Mouse (Mus musculus) heart, postnatal 0 days (tissue): ENCODE results near the gene Mgat3. TPM values are rescaled to one million over a fixed set of nuclear protein-coding genes. Genes with fewer than 3 reads are reported as not detected.
A peak's percentile ranks its signal among the peaks of the same experiment; 100 is the strongest.

ENCODE experiments used
- ATAC-seq: fragments of 200-750 bp; cut with Nextera tagmentation; 2 replicates; pipeline ENCODE4 v1.8.0; 2017; ENCODE audit warnings: low read depth, moderate number of reproducible peaks, moderate library complexity; ENCODE audit not compliant: insufficient read depth
- DNase-seq: peaks from one replicate; pipeline ENCODE4 v3.0.0-alpha.2; 2016; ENCODE audit warnings: low spot score
- H3K27ac ChIP-seq: fragments of 300-500 bp; sonication (generic); 2 replicates; pipeline ENCODE4 v1.5.1; 2014; ENCODE audit warnings: low read depth, mild to moderate bottlenecking
- H3K27me3 ChIP-seq: fragments of 300-500 bp; sonication (generic); 2 replicates; pipeline ENCODE4 v1.6.1; 2014; ENCODE audit warnings: low read length, mixed read lengths; ENCODE audit not compliant: control insufficient read depth, insufficient read depth
- H3K36me3 ChIP-seq: fragments of 300-500 bp; sonication (generic); replicated peaks from 2 replicates; pipeline ENCODE4 v1.6.1; 2014; ENCODE audit warnings: low read length, mixed read lengths; ENCODE audit not compliant: control insufficient read depth, insufficient read depth
- H3K4me1 ChIP-seq: fragments of 300-500 bp; sonication (generic); 2 replicates; pipeline ENCODE4 v1.6.1; 2014; ENCODE audit warnings: antibody characterized with exemption; ENCODE audit not compliant: control insufficient read depth, insufficient read depth
- H3K4me2 ChIP-seq: fragments of 300-500 bp; sonication (generic); 2 replicates; pipeline ENCODE4 v1.6.1; 2014; ENCODE audit warnings: low read depth, mild to moderate bottlenecking, low read length, moderate library complexity
- H3K4me3 ChIP-seq: fragments of 300-500 bp; sonication (generic); 2 replicates; pipeline ENCODE4 v1.5.1; 2014; ENCODE audit warnings: low read depth, low read length
- H3K9ac ChIP-seq: fragments of 300-500 bp; sonication (generic); replicated peaks from 2 replicates; pipeline ENCODE4 v1.6.1; 2014; ENCODE audit warnings: low read depth, low read length, mixed read lengths
- H3K9me3 ChIP-seq: fragments of 300-500 bp; sonication (generic); replicated peaks from 2 replicates; pipeline ENCODE4 v1.6.1; 2016; ENCODE audit warnings: low read length; ENCODE audit not compliant: control insufficient read depth
- CTCF ChIP-seq: IDR thresholded peaks from 2 replicates; pipeline ENCODE4 v1.5.1; 2016; ENCODE audit warnings: antibody characterized with exemption, control low read depth, low read depth
- EP300 ChIP-seq: IDR thresholded peaks from 2 replicates; pipeline ENCODE4 v1.6.1; 2016; ENCODE audit warnings: antibody characterized with exemption, low read depth
- WGBS: fragments of 180-500 bp; shearing (Covaris S2); extraction: QIAGEN DNeasy Blood & Tissue Kit; methylation state at CpG from one replicate; pipeline ENCODE4 v1.1.7; 2014; 5-methylcytosine and 5-hydroxymethylcytosine counted together
- polyA plus RNA-seq: library from polyadenylated mRNA; unstranded; fragments of >200 nt; fragmentation: Nextera tagmentation; extraction: Ambion mirVana; gene quantifications from 2 replicates; pipeline ENCODE4 v1.2.1, GENCODE M21; 2015
- total RNA-seq: library from RNA; depleted of rRNA; stranded (reverse); fragments of >200 nt; gene quantifications from 2 replicates; pipeline ENCODE4 v1.2.3, GENCODE M21; 2014; ENCODE audit warnings: low replicate concordance

Gene Mgat3
- total and polyA plus RNA-seq, 2 experiments from 2014 or later: 0.23 to 1.9 TPM

GRCm38 (mm10) chr15:80158001-80158706, 15.4 kb upstream of the Mgat3 start:
- no peak overlapping the region for H3K4me2 ChIP-seq
- no peaks in the 10 kb centered on the region for H3K9me3 ChIP-seq
- no peaks in the 10 kb centered on the region for H3K4me1 ChIP-seq
- no peak overlapping the region for H3K9ac ChIP-seq
- TF ChIP-seq CTCF: no peak
- TF ChIP-seq EP300: no peak
- DNase-seq (no peak), ATAC-seq (no peak)
- H3K27me3 ChIP-seq: no peaks in the 10 kb centered on the region
- WGBS: 73% methylated on average over 5 of the region's 5 CpGs
- H3K27ac ChIP-seq: no peak overlapping the region
- no peak overlapping the region for H3K4me3 ChIP-seq
- H3K36me3 ChIP-seq: peaks cover 90% of the 10 kb centered on the region

- DNase-seq (no peak), ATAC-seq (no peak)
- H3K27ac ChIP-seq: no peak overlapping the region
- no peak overlapping the region for H3K4me3 ChIP-seq
- H3K9ac ChIP-seq: no peak overlapping the region
- H3K4me1 ChIP-seq: no peaks in the 10 kb centered on the region
- H3K36me3 ChIP-seq: peaks cover 84% of the 10 kb centered on the region
- 58% methylated on average over 4 of the region's 4 CpGs for WGBS
- H3K27me3 ChIP-seq: no peaks in the 10 kb centered on the region
- H3K9me3 ChIP-seq: no peaks in the 10 kb centered on the region
- H3K4me2 ChIP-seq: no peak overlapping the region
- TF ChIP-seq CTCF (no peak), EP300 (no peak)
Observed at GRCm38 (mm10) chr15:80158707-80159090, 14.8 kb upstream of the Mgat3 start.

- no peak overlapping the region for H3K27ac ChIP-seq
- H3K36me3 ChIP-seq: peaks cover 77% of the 10 kb centered on the region
- WGBS: 49% methylated on average over 8 of the region's 8 CpGs
- TF ChIP-seq CTCF (no peak), EP300 (no peak)
- no peak overlapping the region for H3K9ac ChIP-seq
- H3K27me3 ChIP-seq: no peaks in the 10 kb centered on the region
- no peaks in the 10 kb centered on the region for H3K9me3 ChIP-seq
- ATAC-seq: peak; percentile 21; the same call in 1 of the 2 replicates
- H3K4me3 ChIP-seq: no peak overlapping the region
- no peaks in the 10 kb centered on the region for H3K4me1 ChIP-seq
- no peak for DNase-seq
- H3K4me2 ChIP-seq: no peak overlapping the region
Observed at GRCm38 (mm10) chr15:80159286-80159901, 14.1 kb upstream of the Mgat3 start.

- Histone ChIP-seq H3K9me3 (no peaks in the 10 kb centered on the region), H3K4me3 (no peak overlapping the region), H3K4me1 (no peaks in the 10 kb centered on the region), H3K9ac (no peak overlapping the region), H3K36me3 (peaks cover 70% of the 10 kb centered on the region), H3K4me2 (no peak overlapping the region), H3K27me3 (no peaks in the 10 kb centered on the region), H3K27ac (no peak overlapping the region)
- 86% methylated on average over 13 of the region's 13 CpGs for WGBS
- no peak for ATAC-seq
- DNase-seq: no peak
- no peak for TF ChIP-seq CTCF
- no peak for TF ChIP-seq EP300
Observed at GRCm38 (mm10) chr15:80160223-80160622, 13.3 kb upstream of the Mgat3 start.

- H3K4me1 ChIP-seq: no peaks in the 10 kb centered on the region
- H3K4me3 ChIP-seq: no peak overlapping the region
- DNase-seq (no peak), ATAC-seq (no peak)
- TF ChIP-seq CTCF: no peak
- no peak for TF ChIP-seq EP300
- no peaks in the 10 kb centered on the region for H3K9me3 ChIP-seq
- no peak overlapping the region for H3K9ac ChIP-seq
- peaks cover 65% of the 10 kb centered on the region for H3K36me3 ChIP-seq
- H3K4me2 ChIP-seq: no peak overlapping the region
- no peak overlapping the region for H3K27ac ChIP-seq
- H3K27me3 ChIP-seq: no peaks in the 10 kb centered on the region
- 88% methylated on average over 4 of the region's 4 CpGs for WGBS
Observed at GRCm38 (mm10) chr15:80160726-80161125, 12.8 kb upstream of the Mgat3 start.
